Mouse (Mus musculus) forebrain, embryonic 14.5 days (tissue): ENCODE measurements around the gene Pde4d. TPM values are rescaled to one million over a fixed set of nuclear protein-coding genes. Genes with fewer than 3 reads are reported as not detected.

Source experiments
- ATAC-seq: fragments of 200-750 bp; cut with Nextera tagmentation; 2 replicates; pipeline ENCODE4 v1.8.0; 2017; ENCODE audit warnings: mild to moderate bottlenecking, moderate library complexity
- DNase-seq: peaks from one replicate; pipeline ENCODE4 v3.0.0-alpha.2; 2015; ENCODE audit warnings: low spot score
- H3K27ac ChIP-seq: fragments of 300-500 bp; sonication (generic); 2 replicates; pipeline ENCODE4 v1.5.1; 2014; ENCODE audit warnings: low read depth, mild to moderate bottlenecking, control low read depth, low read length, moderate library complexity
- H3K27me3 ChIP-seq: fragments of 300-500 bp; sonication (generic); replicated peaks from 2 replicates; pipeline ENCODE4 v1.6.1; 2014; ENCODE audit warnings: low read length, control low read depth, mixed read lengths; ENCODE audit not compliant: control insufficient read depth, insufficient read depth
- H3K36me3 ChIP-seq: fragments of 300-500 bp; sonication (generic); 2 replicates; pipeline ENCODE4 v1.6.1; 2014; ENCODE audit warnings: low read length, control low read depth; ENCODE audit not compliant: control insufficient read depth, insufficient read depth
- H3K4me1 ChIP-seq: fragments of 300-500 bp; sonication (generic); 2 replicates; pipeline ENCODE4 v1.6.1; 2014; ENCODE audit warnings: antibody characterized with exemption, low read length, control low read depth; ENCODE audit not compliant: control insufficient read depth, insufficient read depth
- H3K4me2 ChIP-seq: fragments of 300-500 bp; sonication (generic); 2 replicates; pipeline ENCODE4 v1.6.1; 2014; ENCODE audit warnings: mild to moderate bottlenecking, control low read depth, low read length
- H3K4me3 ChIP-seq: fragments of 300-500 bp; sonication (generic); 2 replicates; pipeline ENCODE4 v1.5.1; 2014; ENCODE audit warnings: low read depth, low read length, control low read depth
- H3K9ac ChIP-seq: fragments of 300-500 bp; sonication (generic); 2 replicates; pipeline ENCODE4 v1.6.1; 2014; ENCODE audit warnings: mild to moderate bottlenecking, low read length, control low read depth, moderate library complexity
- H3K9me3 ChIP-seq: fragments of 300-500 bp; sonication (generic); replicated peaks from 2 replicates; pipeline ENCODE4 v1.6.1; 2016; ENCODE audit warnings: low read length, control low read depth, mixed read lengths; ENCODE audit not compliant: control insufficient read depth
- WGBS: fragments of 180-500 bp; shearing (Covaris S2); extraction: QIAGEN DNeasy Blood & Tissue Kit; methylation state at CpG from one replicate; pipeline ENCODE4 v1.1.7; 2014; 5-methylcytosine and 5-hydroxymethylcytosine counted together
- polyA plus RNA-seq: library from polyadenylated mRNA; unstranded; fragments of >200 nt; fragmentation: Nextera tagmentation; extraction: Ambion mirVana; gene quantifications from 2 replicates; pipeline ENCODE4 v1.2.1, GENCODE M21; 2014

Gene Pde4d
- polyA plus RNA-seq, 1 experiment from 2014 or later, result 13.7 TPM

GRCm38 (mm10) chr13:108861707-108862106 is 412.0 kb downstream of the Pde4d start:
- H3K4me2 ChIP-seq, result no peak overlapping the region
- no peaks in the 10 kb centered on the region for H3K27me3 ChIP-seq
- H3K4me3 ChIP-seq, result no peak overlapping the region
- H3K9me3 ChIP-seq, result no peaks in the 10 kb centered on the region
- no peak overlapping the region for H3K27ac ChIP-seq
- no peaks in the 10 kb centered on the region for H3K4me1 ChIP-seq
- DNase-seq, result no peak
- ATAC-seq, result no peak
- H3K9ac ChIP-seq, result no peak overlapping the region
- no peaks in the 10 kb centered on the region for H3K36me3 ChIP-seq
- WGBS, result 93% methylated on average over 7 of the region's 7 CpGs

- H3K36me3 ChIP-seq, result no peaks in the 10 kb centered on the region
- ATAC-seq, result no peak
- H3K9ac ChIP-seq, result no peak overlapping the region
- no peak overlapping the region for H3K4me3 ChIP-seq
- H3K4me2 ChIP-seq, result no peak overlapping the region
- WGBS, result 75% methylated on average over 5 of the region's 5 CpGs
- no peak for DNase-seq
- no peaks in the 10 kb centered on the region for H3K27me3 ChIP-seq
- H3K27ac ChIP-seq, result no peak overlapping the region
- H3K9me3 ChIP-seq, result no peaks in the 10 kb centered on the region
- no peaks in the 10 kb centered on the region for H3K4me1 ChIP-seq
These were observed 412.4 kb downstream of the Pde4d start for GRCm38 (mm10) chr13:108862173-108862572.

DNA sequence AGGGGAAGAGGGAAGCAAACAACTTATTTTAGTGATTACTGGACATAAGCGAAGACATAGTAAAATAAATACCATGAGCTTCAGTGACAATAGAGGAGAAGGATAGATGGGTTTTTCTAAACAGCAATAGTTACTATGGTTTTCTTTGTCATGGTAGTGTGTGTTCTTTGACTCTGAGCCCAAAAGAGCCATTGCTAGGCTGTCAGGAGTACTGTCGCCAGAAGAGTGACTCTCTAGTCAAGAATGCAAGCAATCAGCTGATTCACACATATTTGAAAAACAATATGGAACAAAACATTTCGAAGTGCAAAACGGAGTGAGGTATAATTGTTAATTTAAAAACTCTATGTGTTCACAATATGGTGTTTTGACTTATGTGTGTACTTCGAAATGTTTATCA is 450.4 kb downstream of the Pde4d start:
- no peaks in the 10 kb centered on the region for H3K9me3 ChIP-seq
- DNase-seq (no peak), ATAC-seq (no peak)
- WGBS, result 91% methylated on average over 5 of the region's 5 CpGs
- no peaks in the 10 kb centered on the region for H3K27me3 ChIP-seq
- H3K4me1 ChIP-seq, result no peaks in the 10 kb centered on the region
- no peak overlapping the region for H3K9ac ChIP-seq
- no peaks in the 10 kb centered on the region for H3K36me3 ChIP-seq
- no peak overlapping the region for H3K4me3 ChIP-seq
- H3K27ac ChIP-seq, result no peak overlapping the region
- no peak overlapping the region for H3K4me2 ChIP-seq

DNA sequence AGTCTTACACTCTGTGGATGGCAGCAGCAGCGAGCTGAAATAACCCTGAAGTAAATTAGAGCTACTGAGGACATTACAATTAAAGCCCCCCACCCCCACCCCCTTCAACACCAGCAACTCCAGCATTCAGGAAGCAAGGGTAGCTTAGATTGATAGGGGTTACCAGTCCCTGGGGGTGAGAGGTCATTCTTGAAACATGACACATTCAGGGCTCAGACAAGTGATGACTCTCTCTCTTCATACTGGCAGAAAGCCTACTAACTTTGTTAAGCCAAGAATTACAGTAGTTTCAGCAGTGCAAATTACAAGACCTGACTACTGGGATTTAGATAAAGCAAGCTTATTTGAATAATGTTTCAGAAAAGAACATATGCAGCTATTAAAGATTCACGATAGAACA is 455.4 kb downstream of the Pde4d start:
- Histone ChIP-seq H3K4me3 (no peak overlapping the region), H3K27ac (no peak overlapping the region), H3K9me3 (no peaks in the 10 kb centered on the region), H3K9ac (no peak overlapping the region), H3K27me3 (no peaks in the 10 kb centered on the region), H3K4me2 (no peak overlapping the region), H3K4me1 (no peaks in the 10 kb centered on the region), H3K36me3 (no peaks in the 10 kb centered on the region)
- WGBS, result 64% methylated on average over 2 of the region's 2 CpGs
- DNase-seq (peak; percentile 2), ATAC-seq (peak; percentile 20; the same call in 1 of the 2 replicates)

- ATAC-seq, result no peak
- WGBS, result 87% methylated on average over 2 of the region's 2 CpGs
- no peak overlapping the region for H3K4me2 ChIP-seq
These were observed 459.4 kb downstream of the Pde4d start for GRCm38 (mm10) chr13:108909193-108909592.

DNA sequence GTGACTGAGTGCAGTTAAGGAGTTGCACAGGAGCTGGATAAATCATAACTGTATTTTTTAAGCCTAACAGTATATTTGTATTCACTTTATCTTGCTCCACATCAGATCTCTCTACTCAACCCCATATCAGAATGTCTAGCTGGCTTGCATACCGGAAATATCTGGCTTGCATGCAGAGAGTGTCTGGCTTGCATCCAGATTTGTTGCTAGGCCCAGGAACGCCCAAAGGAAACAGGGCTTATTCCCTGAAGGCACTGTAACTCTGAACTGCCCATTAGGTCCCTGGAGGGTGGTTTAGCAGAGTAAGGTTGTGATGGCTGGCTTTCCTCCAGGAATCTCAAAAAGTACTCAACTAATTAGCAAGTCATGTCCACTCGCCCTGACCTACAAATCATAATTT is 464.9 kb downstream of the Pde4d start:
- H3K9me3 ChIP-seq, result no peaks in the 10 kb centered on the region
- no peak for ATAC-seq
- peak; percentile 36 for DNase-seq
- H3K27me3 ChIP-seq, result no peaks in the 10 kb centered on the region
- no peak overlapping the region for H3K4me3 ChIP-seq
- no peak overlapping the region for H3K27ac ChIP-seq
- H3K4me1 ChIP-seq, result no peaks in the 10 kb centered on the region
- no peak overlapping the region for H3K9ac ChIP-seq
- no peak overlapping the region for H3K4me2 ChIP-seq
- WGBS, result 67% methylated on average over 3 of the region's 3 CpGs
- H3K36me3 ChIP-seq, result no peaks in the 10 kb centered on the region

More at GRCm38 (mm10) chr13:108909193-108909592, 459.4 kb downstream of the Pde4d start:
- Histone ChIP-seq H3K9me3 (no peaks in the 10 kb centered on the region), H3K27ac (no peak overlapping the region), H3K9ac (no peak overlapping the region), H3K36me3 (no peaks in the 10 kb centered on the region), H3K4me3 (no peak overlapping the region), H3K4me1 (no peaks in the 10 kb centered on the region), H3K27me3 (no peaks in the 10 kb centered on the region)
- DNase-seq, result no peak

DNA sequence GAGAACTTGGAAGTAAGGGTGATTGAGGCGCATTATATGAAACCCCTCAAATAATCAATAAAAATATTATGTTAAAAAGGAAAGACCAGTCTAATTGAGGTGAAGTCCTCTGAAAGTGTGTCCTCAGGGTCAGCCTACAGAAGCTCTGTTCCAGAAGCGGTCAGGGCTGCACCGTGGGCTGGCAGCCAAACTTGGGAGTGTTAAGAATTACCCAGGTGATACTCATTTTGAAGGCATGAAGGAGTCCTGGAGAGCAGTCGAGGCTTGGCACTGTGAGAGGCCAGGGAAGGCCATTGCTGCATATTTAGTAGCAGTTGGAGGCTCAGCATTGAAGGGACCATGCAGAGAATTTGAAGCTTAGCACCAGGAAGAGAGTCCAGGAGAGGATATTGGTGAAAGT is 471.4 kb downstream of the Pde4d start:
- H3K4me3 ChIP-seq, result no peak overlapping the region
- no peak overlapping the region for H3K9ac ChIP-seq
- H3K36me3 ChIP-seq, result no peaks in the 10 kb centered on the region
- no peak overlapping the region for H3K27ac ChIP-seq
- WGBS, result 78% methylated on average over 4 of the region's 4 CpGs
- H3K27me3 ChIP-seq, result no peaks in the 10 kb centered on the region
- H3K4me2 ChIP-seq, result no peak overlapping the region
- ATAC-seq, result no peak
- H3K9me3 ChIP-seq, result no peaks in the 10 kb centered on the region
- no peak for DNase-seq
- H3K4me1 ChIP-seq, result no peaks in the 10 kb centered on the region

- H3K4me1 ChIP-seq, result no peaks in the 10 kb centered on the region
- no peak for DNase-seq
- H3K36me3 ChIP-seq, result no peaks in the 10 kb centered on the region
- H3K9ac ChIP-seq, result no peak overlapping the region
- H3K27ac ChIP-seq, result no peak overlapping the region
- H3K9me3 ChIP-seq, result no peaks in the 10 kb centered on the region
- H3K4me3 ChIP-seq, result no peak overlapping the region
- no peak overlapping the region for H3K4me2 ChIP-seq
- H3K27me3 ChIP-seq, result no peaks in the 10 kb centered on the region
- no peak for ATAC-seq
- WGBS, result 91% methylated on average over 3 of the region's 3 CpGs
These were observed 485.1 kb downstream of the Pde4d start for GRCm38 (mm10) chr13:108934854-108935253.

DNA sequence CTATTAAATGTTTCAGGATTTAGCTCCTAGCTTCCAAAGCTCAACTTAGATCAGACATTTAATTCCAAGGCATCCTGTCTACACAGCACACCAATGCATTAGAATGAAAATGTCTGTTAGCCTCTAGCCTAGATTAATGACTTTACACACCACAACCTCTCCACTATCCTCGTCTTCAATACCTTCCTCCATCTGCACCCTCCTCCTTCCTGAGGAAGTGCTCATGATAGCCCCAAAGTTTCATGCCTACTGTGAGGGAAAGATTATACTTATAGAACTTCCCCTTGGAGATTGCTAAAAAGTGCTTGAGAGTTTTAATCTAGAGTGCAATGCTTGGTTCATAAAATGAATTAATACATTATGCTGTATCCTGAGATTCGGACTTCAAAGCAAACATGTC is 487.5 kb downstream of the Pde4d start:
- Histone ChIP-seq H3K27ac (no peak overlapping the region), H3K4me2 (no peak overlapping the region), H3K36me3 (no peaks in the 10 kb centered on the region), H3K9ac (no peak overlapping the region), H3K27me3 (no peaks in the 10 kb centered on the region), H3K9me3 (no peaks in the 10 kb centered on the region), H3K4me3 (no peak overlapping the region), H3K4me1 (no peaks in the 10 kb centered on the region)
- 78% methylated on average over 2 of the region's 2 CpGs for WGBS
- DNase-seq (no peak), ATAC-seq (no peak)
